Mouse (Mus musculus) myocyte (in vitro differentiated cells): ENCODE measurements around the gene Ncapd3.

Experiments
- CEBPB ChIP-seq: IDR thresholded peaks from 2 replicates; pipeline ENCODE4 v1.6.1; 2011; ENCODE audit warnings: mild to moderate bottlenecking, moderate library complexity; ENCODE audit not compliant: poor library complexity, insufficient read depth, severe bottlenecking
- MAX ChIP-seq: IDR thresholded peaks from one replicate; pipeline ENCODE4 v1.6.1; 2011; ENCODE audit warnings: low read depth, mild to moderate bottlenecking, control low read depth
- MYOD1 ChIP-seq, 3 experiments: IDR thresholded peaks; one replicate each; pipeline ENCODE4 v1.6.1; 2011; ENCODE audit warnings: control low read depth in 2 of 3, low read depth in 2 of 3, mild to moderate bottlenecking in 2 of 3, moderate library complexity in 1 of 3; ENCODE audit not compliant: insufficient read length in 2 of 3, control insufficient read depth in 1 of 3
- POLR2A ChIP-seq: IDR thresholded peaks from one replicate; pipeline ENCODE4 v1.6.1; 2011; ENCODE audit warnings: low read depth, mild to moderate bottlenecking, control low read depth, moderate library complexity; ENCODE audit not compliant: insufficient read length
- USF1 ChIP-seq: IDR thresholded peaks from one replicate; pipeline ENCODE4 v1.6.1; 2011; ENCODE audit warnings: low read depth, mild to moderate bottlenecking, control low read depth, moderate library complexity

GRCm38 (mm10) chr9:27123947-27124346 is 94.0 kb downstream of the Ncapd3 start:
- no peak for TF ChIP-seq POLR2A
- TF ChIP-seq CEBPB: no peak
- TF ChIP-seq MYOD1 (IDR thresholded peaks at IDR 0.05; ENCODE audit: control insufficient read depth in 1 of 3, insufficient read length in 2 of 3, low read depth in 2 of 3): no peak
- TF ChIP-seq USF1: no peak
- no peak for TF ChIP-seq MAX
